Mouse (Mus musculus) cerebellum, adult (tissue): ENCODE results near the gene 4931428F04Rik.
"Not testable (repeated sequence)": the region's sequence is repeated elsewhere in the genome, so short reads cannot be mapped to it uniquely, and the experiment has no call there.

ENCODE experiments used
- ATAC-seq: cut with Nextera tagmentation; 2 replicates; pipeline ENCODE4 v1.9.2; 2017; ENCODE audit warnings: mild to moderate bottlenecking, moderate library complexity, mixed read lengths; ENCODE audit not compliant: insufficient number of reproducible peaks, low FRiP score, low TSS enrichment

4931428F04Rik gene

GRCm38 (mm10) chr8:105291364-105291763 is 1.7 kb upstream of the 4931428F04Rik start:
- ATAC-seq = not testable (repeated sequence)

- no peak for ATAC-seq
These were observed 1.1 kb upstream of the 4931428F04Rik start for GRCm38 (mm10) chr8:105290554-105291314.

GRCm38 (mm10) chr8:105288958-105289732 is 519 bp downstream of the 4931428F04Rik start:
- peak; percentile 73 for ATAC-seq

GRCm38 (mm10) chr8:105288231-105288630 is 1.4 kb downstream of the 4931428F04Rik start:
- no peak for ATAC-seq

- ATAC-seq = no peak
These were observed 2.8 kb downstream of the 4931428F04Rik start for GRCm38 (mm10) chr8:105286907-105287306.

- no peak for ATAC-seq
These were observed 4.2 kb downstream of the 4931428F04Rik start for GRCm38 (mm10) chr8:105285514-105285913.

GRCm38 (mm10) chr8:105283074-105283473 is 6.6 kb downstream of the 4931428F04Rik start:
- ATAC-seq = 0 out of 2 replicates have a peak, but pooled peaks have one; percentile 16

GRCm38 (mm10) chr8:105282239-105282638 is 7.4 kb downstream of the 4931428F04Rik start:
- no peak for ATAC-seq

GRCm38 (mm10) chr8:105281821-105282220 is 7.8 kb downstream of the 4931428F04Rik start:
- no peak for ATAC-seq

GRCm38 (mm10) chr8:105280567-105280966 is 9.1 kb downstream of the 4931428F04Rik start:
- ATAC-seq = no peak

- peak; percentile 73 for ATAC-seq
These were observed 10.7 kb downstream of the 4931428F04Rik start for GRCm38 (mm10) chr8:105278911-105279334.

- ATAC-seq = no peak
These were observed 13.2 kb downstream of the 4931428F04Rik start for GRCm38 (mm10) chr8:105276292-105277120.

GRCm38 (mm10) chr8:105275840-105276239 is 13.8 kb downstream of the 4931428F04Rik start, which contains the start of gene Nol3:
TSS of gene Nol3 (plus strand) at chr8:105276140.
- no peak for ATAC-seq

- ATAC-seq = no peak
These were observed 14.3 kb downstream of the 4931428F04Rik start for GRCm38 (mm10) chr8:105275387-105275786.

GRCm38 (mm10) chr8:105270916-105271186 is 18.8 kb downstream of the 4931428F04Rik start:
- no peak for ATAC-seq

- ATAC-seq = no peak
These were observed 19.4 kb downstream of the 4931428F04Rik start for GRCm38 (mm10) chr8:105270101-105270915.

GRCm38 (mm10) chr8:105269461-105269947 is 20.2 kb downstream of the 4931428F04Rik start, which contains the start of gene Hsf4:
TSS of gene Hsf4 (plus strand) at chr8:105269801.
- no peak for ATAC-seq

GRCm38 (mm10) chr8:105269075-105269458 is 20.6 kb downstream of the 4931428F04Rik start:
- no peak for ATAC-seq

- peak; percentile 51 for ATAC-seq
These were observed 21.2 kb downstream of the 4931428F04Rik start for GRCm38 (mm10) chr8:105268342-105269074.
